Mouse (Mus musculus): ENCODE measurements at regions not wholly inside any gene's neighbourhood (a gene's known extent, or its start where the extent isn't known, plus 50 kb on each side); places are given as distances from the start of the nearest gene placed in this dataset.

DNA sequence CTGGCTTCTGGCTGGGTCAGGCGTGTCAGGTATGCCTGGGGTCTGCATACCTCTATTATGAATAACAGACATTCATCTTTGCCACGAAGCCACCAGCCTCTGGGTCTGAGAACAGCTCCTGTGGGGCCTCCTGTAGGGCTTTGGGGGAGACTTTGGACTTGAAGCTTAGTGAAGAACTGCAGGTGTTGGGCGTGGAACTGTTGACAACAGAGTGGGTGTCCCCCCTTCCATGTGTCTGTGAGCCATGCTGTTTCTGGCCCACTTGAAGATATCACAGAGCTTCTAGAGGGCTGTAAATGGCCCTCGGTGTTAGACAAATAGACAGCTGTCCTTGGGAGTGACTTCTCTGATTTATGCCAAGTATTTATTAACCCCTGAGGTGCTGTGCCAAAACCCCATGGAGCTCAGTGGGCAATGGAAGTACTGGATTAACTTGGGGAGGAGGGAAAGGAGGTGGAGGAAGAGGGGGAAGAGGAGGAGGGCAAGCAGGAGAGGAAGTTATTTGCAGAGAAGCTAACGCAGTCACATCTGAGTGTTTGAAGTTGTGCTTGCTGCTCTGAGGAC is 450.8 kb upstream of the Kcnab2 start:
- DNase-seq, result no peak

DNA sequence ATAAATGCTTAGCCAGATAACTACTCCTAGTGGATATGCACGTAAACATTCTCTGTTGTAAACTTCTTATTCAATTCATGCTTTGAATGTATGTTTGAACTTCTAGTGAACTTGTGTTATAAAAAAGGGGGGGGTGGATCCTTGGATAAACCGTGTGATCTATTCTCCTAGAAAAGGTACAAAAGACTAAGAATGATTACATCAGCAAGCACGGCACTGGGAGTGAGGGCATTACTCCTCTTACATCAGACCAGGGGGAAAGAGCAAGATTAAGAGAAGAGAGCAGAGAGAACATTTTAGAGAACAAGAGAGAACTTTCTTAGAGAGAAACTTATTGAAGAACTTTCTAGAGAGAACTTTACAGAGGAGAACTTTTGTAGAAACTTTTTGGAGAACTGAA is 442.6 kb upstream of the Kcnab2 start:
- no peak for DNase-seq

DNA sequence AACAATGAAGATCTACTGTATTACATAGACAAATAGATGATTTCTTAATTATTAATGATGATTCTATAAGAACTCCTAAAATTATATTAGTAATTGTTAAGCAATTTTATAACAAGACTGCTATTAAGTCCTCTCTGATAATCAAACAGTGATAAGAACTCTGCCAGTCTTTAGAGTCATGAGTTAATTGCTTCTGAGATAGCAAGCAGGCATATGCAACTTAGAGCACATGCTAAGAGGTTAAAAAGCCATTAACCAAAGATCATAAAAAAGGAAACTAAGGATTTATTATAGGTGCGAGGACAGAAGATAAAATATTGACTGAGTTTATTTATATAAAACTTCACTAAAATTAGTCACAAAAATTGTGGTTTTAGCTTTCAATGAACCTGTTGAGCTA is 442.2 kb upstream of the Kcnab2 start:
- no peak for DNase-seq

DNA sequence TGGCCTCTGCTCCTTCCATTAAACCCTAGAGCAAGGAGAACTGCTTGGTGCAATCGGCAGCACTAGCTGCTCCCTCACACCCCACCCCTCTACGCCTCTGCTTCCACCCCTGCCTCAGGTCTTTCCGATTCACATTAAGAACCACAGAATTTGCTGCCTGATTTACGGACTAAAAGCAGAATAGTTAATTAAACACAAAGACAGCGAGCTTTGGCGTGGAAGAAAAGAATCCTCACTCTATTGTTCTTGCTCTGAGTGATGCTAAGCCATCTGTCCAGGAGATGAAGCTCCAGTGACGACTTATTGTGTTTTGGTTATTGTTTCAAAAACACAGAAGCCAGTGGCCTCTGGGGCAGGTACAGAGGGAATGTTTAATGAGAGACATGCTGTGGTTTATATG is 438.9 kb upstream of the Kcnab2 start:
- DNase-seq, result no peak

DNA sequence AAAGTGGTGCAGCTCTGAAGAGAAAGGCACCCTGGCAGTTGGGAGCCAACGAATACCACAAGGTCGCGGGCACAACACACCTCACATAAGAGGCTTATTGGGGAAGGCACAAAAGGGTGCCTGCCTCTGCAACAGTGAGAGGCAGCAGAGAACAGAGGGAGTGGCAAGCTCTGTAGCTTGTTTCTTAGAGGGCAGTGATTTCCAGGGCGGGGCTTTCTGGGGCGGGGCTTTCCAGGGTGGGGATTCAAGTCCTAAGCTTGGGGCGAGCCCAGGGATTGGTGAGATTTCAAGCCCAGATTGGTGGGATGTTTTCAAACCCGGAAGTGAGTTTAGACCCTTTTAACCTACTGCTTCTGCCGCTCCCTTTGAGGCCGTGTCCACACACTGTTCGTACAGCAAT is 435.8 kb upstream of the Kcnab2 start:
- no peak for DNase-seq

DNA sequence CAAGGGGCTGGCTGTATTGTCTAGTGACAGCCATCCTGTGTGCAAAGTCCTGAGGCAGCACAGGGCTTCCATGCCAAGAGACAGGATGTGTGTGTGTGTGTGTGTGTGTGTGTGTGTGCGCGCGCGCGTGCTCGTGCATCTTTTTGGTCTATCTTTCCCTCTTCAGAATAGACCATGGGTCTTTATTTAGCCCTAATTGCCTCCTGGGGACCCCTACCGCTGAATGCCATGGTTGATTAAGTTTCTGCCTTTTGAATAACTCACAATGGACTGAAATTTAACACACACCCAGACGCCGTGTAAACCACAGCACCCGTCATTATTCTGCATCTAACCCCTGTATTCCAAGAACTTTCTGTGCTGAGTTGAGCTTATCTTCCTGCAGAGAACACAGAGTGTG is 435.2 kb upstream of the Kcnab2 start:
- no peak for DNase-seq

DNA sequence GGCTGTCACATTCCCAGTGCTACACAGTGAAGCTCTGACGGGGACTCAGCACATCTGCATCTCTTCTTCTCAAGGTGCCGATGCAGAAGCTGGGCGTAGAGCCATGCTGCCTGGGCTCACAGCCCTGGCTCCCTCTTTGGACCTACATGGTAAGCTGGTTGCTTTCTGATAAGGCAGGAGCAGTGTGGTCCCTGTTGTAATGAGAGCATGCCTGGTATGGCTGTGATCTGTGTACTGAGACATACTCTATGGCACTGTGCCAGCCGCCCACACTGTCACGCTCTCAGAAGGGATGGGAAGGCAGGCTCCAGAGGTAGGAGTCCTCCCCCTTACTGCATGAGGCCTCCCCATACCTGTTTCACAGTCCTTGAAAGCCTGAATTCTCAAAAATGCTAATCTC is 430.6 kb upstream of the Kcnab2 start:
- no peak for DNase-seq

DNA sequence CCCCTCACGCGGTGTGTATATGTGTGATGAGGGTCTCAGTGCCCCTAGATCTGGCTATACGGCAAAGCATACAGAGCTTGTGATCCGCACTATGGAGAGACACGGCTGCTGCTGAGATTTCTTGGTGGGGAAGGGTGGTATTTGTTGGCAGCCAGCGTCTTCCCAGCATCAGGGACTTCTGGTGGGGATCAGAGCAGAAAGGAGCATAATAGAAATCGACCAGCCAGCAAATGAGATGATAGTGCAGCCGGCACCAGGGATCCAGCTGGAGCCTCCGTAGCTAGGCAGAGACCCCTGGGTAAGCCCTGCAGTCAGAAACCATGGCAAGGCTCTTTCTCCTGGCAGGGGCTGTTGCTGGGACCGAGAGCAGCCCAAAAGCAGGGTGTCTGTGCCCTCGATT is 425.2 kb upstream of the Kcnab2 start:
- no peak for DNase-seq

DNA sequence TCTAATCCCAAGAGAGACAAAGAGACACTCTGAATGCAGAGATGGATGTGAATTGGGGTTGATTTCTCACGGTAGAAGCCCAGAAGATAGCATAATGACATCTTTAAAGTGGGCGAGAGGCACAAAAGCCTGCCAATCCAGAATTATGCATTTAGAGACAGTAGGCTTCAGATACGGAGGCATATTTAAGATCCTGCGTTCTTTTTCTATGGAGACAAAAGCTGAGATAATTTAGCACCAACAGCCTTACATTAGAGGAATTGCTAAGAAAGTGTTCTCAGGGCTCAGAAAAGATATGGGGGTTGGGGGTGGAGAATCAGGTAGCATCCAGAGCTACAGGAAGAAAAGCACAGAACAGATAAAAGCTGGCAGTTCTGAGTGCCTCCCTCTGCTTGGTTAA is 422.4 kb upstream of the Kcnab2 start:
- DNase-seq, result no peak

DNA sequence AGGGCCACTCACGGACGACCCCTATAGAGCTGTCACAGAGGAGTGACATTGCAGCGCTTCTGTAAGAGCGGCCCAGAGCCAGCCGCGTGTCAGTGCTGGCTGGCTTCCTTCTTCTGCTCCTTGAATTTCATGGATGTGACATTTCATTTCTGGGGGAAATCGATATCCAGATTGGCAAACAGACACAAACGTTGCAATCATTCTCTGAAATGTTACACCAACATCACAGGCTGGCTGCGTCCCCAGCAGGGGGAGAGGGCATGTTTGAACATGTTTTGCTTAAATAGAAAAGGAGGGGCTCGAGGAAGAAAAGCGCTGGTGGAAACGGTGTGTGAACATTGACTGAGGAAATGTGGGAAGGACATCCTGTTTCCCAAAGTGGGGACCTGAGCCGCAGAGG is 417.4 kb upstream of the Kcnab2 start:
- DNase-seq, result no peak

DNA sequence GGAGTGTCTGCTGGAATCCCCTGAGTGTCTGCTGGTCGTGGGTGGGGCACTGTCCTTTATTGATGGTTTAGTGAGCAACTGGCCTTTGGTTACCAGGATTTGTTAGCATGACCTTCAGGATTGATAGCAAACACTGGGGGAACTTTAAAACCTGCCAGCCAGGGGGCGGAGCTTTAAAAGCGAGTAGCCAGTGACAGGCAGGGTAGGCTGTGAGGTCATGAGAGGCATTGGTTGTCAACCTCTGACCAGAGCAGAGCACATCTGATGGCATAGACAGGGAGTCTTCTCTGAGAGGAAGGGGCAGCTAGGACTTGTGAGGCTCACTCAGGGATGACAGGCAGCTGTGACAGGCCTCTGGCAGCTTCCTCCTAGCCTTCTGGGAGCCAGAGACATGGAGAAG is 415.3 kb upstream of the Kcnab2 start:
- DNase-seq, result no peak

DNA sequence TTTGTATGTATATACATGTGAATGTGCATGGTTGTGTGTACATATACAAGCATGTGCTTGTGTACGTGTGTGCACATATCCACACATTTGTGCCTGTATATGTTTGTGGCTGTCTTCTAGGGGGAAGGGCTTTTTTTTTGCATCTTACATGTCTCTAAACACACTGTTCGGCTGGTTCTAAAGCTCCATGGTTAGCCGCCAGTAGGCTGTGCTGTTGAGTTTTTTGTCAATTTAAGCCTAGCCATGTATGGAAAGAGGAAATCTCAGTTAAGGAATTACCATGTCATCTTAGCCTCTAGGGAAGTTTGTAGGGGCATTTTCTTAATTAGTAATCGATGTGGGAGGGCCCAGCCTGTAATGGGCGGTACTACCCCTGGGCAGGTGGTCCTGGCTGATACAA is 411.5 kb upstream of the Kcnab2 start:
- no peak for DNase-seq

DNA sequence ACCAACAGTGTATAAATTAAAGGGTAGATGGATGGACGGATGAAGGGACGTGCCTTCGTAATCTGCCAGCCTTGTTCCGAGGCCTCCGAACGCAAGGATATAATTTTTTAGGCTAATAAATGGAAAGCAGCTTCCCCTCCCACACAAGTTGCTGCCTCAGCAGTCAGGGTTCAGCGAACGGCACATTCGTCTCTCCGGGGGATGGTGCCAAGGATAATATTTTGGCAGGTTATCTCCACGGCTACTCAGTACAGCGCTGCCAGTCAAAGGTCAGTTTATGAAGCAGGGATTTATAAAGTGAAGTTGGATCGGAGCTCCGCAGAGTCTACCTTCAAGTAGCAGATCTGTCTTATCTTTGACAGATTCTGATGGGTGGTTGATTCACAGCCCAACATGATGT is 410.6 kb upstream of the Kcnab2 start:
- no peak for DNase-seq

DNA sequence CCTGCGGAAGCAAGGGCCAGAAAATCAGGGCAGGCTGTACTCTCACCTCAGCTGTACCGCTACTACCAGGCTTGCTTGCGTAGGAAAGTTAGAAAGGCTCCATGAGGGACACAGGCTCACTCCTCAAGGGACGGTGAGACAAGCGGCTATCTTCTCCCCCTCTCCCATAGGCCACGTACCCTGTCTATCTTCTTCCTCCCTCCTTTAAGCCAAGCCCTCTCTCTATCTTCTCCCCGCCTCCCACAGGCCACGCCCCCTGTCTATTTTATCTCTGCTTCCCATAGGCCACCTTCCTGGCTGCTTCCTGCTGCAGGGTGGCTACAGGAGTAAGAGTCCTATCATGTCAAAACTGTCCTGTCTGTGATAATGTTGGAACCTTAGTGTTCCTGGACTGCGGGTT is 409.1 kb upstream of the Kcnab2 start:
- DNase-seq, result no peak

DNA sequence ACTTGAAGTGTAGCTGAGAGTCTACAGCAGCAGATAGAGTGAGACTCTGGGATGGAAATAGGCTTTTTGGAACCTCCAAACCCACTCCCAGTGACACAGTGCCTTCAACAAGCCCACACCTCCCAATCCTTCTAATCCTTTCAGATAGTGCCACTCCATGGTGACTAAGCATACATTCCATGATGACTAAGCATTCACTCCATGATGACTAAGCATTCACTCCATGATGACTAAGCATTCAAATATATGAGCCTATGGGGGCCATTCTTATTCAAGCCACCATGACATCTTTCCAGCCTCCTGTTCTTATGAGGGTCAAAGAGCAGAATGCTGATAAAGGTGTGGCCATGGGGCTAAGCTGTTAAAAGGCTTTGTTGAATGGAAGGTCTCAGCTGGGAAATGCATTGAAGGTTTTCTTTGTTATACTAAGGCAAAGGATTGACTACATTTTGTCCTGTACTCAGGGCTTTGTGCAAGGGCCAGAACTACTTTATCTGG is 403.8 kb upstream of the Kcnab2 start:
- no peak for DNase-seq

DNA sequence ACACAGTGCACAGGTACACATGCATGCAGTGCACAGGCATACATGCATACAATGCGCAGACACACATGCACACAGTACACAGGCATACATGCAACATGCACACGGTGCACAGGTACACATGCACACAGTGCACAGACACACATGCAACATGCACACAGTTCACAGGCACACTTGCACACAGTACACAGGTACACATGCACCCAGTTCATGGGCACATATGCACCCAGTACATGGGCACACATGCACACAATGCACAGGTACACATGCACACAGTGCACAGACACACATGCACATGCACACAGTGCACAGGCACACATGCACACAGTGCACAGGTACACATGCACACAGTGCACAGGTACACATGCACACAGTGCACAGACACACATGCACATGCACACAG is 402.7 kb upstream of the Kcnab2 start:
- DNase-seq, result no peak

DNA sequence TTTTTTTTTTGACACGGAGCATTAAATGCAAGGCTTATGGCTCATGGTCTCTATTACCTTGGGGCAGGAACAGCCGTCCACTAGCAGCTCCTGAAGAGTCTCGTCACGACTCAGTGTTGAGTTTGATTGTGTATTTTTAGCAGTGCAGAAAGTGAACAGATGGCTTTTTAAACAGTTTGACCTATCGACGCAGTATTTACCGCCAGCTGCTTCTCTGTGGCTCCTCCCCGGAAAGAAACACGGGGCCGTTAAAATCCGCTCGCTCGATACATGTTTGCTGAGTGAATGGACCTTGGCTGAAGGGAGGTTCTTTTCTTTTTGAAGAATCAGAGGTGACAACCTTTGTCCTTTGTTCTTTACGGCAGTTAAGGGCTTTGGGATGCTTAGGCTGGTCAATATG is 401.3 kb upstream of the Kcnab2 start:
- DNase-seq, result no peak

DNA sequence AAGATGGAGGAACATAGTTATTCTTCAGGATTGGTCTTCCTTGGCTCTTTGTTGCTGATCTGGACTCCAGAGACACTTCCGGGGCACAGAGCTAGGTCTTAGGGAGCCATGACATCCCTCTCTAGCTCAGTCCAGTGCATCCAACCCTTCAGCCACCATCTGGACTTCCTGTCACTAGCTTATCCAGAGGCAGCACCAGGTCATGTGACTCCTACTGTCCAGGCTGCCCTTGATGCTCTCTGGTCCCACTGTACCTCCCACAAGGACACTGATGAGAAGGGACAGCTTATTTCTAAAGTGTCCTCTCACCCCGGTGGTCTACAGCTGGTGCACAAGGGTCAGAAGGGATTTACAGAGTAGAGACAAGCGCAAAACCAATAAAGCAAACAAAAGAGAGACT is 400.7 kb upstream of the Kcnab2 start:
- no peak for DNase-seq

DNA sequence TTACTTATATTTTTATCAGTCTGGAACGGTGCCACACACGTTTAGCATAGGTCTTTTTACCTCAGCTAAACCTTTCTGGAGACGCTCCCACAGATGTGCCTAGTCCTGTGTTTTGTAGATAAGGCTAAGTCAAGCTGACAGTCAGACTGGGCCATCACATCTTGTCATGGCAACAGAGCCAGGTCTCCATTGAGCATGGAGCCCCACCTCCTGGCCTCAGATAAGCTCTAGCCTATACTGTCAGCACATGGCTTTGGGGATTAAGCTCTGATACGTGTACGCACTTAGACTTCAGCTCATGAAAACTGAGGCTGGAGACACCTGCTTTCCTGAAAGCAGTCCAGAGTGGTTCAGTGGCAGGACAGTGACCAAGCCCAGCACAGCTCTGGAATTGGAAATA is 392.4 kb upstream of the Kcnab2 start:
- DNase-seq, result no peak

DNA sequence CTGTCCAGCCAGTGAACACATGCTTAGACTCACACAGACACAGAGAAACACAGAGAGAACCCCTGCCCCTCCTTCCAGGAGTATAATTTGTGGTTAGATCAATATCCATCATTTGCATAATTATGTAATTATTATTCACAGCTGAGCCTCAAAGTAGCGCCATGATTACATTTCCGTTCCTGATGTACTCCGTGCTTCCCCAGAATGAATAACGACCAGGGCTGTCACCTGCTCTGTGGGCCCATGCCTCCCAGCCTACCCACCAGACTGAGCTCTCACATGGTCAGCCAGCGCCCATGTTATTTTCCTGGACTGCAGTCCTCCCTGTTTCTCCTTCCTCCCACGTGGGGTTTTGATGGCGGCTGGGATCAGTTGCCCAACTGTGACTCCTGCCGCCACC is 388.2 kb upstream of the Kcnab2 start:
- no peak for DNase-seq

DNA sequence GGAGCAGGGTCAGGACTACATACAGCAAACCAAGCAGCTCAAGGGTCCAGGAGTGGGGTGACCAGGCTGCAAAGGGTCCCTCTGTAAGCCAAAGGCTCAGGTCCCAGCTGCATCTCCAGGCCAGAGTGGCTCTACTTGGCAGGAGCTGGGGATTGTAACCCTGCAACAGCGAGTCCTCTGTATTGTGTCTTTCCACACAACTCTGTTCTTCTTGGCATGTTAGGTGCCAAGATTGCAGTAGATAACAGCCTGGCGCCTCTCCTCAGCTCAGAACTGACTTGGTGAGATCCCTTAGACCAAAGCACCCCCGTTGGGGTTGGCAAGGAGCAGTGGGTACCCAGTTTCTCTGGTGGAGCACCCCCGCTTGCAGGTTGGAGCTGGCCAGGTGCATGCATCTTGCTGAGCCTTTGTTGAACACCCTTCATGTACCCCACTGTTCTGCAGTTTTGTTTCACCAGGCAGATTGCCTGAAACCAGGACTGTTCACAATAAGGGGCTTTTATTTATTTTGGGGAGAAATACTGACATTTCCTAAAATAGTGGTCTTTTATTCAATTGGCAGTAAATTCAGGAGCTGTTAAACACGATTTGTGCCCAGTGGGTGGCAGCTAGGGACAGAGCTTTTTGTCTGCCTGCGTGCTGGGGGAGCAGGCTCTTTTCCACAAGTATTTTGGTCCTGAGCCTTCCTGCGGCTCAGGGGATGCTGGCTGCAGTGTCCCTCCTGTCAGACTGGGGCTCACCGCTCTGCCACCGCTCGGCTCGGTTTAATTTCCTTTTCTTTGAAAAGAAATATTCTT is 385.3 kb upstream of the Kcnab2 start:
- no peak for DNase-seq

DNA sequence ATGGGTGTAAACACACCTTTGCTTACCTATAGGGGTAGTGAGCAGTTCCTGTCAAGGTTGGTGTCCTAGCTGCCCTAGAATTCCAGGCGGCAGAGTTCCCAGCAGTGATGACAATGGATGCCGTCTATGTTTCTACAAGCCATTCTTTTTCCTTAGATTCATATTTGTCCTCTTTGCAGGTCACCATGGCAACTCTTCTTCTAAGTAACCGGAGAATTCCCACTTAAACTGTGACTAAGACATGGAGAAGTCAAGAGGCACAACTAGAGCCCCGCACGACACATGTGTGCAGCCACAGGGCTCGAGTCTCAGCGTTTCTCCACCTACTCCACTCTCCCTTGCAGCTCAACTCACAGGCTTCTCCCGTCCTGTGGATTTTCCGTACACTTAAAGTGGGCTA is 381.5 kb upstream of the Kcnab2 start:
- no peak for DNase-seq

DNA sequence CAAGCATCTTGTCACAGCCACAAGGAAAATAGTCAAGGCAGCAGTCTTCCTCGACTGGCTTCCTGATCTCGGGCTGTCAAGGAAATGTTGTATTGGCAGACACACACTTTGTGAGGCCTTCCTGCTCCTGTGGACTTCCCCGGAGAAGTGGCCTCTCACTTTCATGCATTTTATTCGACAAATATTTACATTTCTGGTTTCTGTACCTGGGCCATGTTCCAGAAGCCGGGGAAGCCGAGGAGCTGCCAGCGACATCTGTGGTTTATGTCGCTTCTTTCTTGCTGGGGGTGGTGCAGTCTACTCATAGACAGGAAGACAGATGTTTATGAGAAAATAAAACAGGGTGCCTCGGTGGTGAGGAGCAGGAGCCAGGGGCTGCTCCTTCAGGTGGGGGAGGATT is 372.5 kb upstream of the Kcnab2 start:
- no peak for DNase-seq

DNA sequence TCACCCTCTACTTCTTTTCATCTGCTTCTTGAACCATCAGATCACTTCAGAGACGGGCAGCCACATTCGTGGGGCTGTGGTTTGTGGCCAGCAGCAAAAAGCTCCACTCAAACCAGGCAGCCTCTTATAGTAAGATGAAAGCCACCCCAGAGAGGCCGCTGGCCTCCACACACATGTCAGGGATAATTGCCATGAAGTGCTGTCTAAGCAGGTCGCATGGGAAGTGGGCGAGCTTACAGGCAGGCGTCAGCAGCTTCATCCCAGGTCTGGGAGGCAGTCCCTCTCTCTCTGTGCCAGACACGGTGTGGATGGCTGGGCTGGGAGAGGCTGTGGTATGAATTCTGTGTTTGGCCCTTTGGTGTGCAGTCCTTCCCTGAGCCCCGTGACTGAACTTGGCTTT is 358.4 kb upstream of the Kcnab2 start:
- no peak for DNase-seq

Measured in adrenal gland, postnatal 14 days (tissue).